Mouse (Mus musculus) heart, embryonic 11.5 days (tissue): ENCODE results near the gene Fmo4. TPM values are rescaled to one million over a fixed set of nuclear protein-coding genes. Genes with fewer than 3 reads are reported as not detected.

Source experiments
- ATAC-seq: fragments of 200-750 bp; cut with Nextera tagmentation; replicated peaks from 2 replicates; pipeline ENCODE4 v1.8.0; 2017; ENCODE audit warnings: moderate library complexity; ENCODE audit not compliant: insufficient number of reproducible peaks, low FRiP score, low TSS enrichment
- H3K27ac ChIP-seq: fragments of 300-500 bp; sonication (generic); 2 replicates; pipeline ENCODE4 v1.5.1; 2014; ENCODE audit warnings: mild to moderate bottlenecking, low read depth, low read length
- H3K27me3 ChIP-seq: fragments of 300-500 bp; sonication (generic); 2 replicates; pipeline ENCODE4 v1.6.1; 2014; ENCODE audit warnings: mild to moderate bottlenecking, low read length, mixed read lengths; ENCODE audit not compliant: control insufficient read depth, insufficient read depth
- H3K36me3 ChIP-seq: fragments of 300-500 bp; sonication (generic); 2 replicates; pipeline ENCODE4 v1.6.1; 2014; ENCODE audit warnings: mild to moderate bottlenecking, low read length, moderate library complexity, mixed read lengths; ENCODE audit not compliant: control insufficient read depth, insufficient read depth
- H3K4me1 ChIP-seq: fragments of 300-500 bp; sonication (generic); 2 replicates; pipeline ENCODE4 v1.6.1; 2014; ENCODE audit warnings: low read length; ENCODE audit not compliant: control insufficient read depth, insufficient read depth
- H3K4me2 ChIP-seq: fragments of 300-500 bp; sonication (generic); 2 replicates; pipeline ENCODE4 v1.6.1; 2014; ENCODE audit warnings: mild to moderate bottlenecking, moderate library complexity
- H3K4me3 ChIP-seq: fragments of 300-500 bp; sonication (generic); 2 replicates; pipeline ENCODE4 v1.5.1; 2014; ENCODE audit warnings: low read depth, low read length
- H3K9ac ChIP-seq: fragments of 300-500 bp; sonication (generic); 2 replicates; pipeline ENCODE4 v1.6.1; 2014; ENCODE audit warnings: mild to moderate bottlenecking, low read depth, low read length, moderate library complexity
- H3K9me3 ChIP-seq: fragments of 300-500 bp; sonication (generic); replicated peaks from 2 replicates; pipeline ENCODE4 v1.6.1; 2016; ENCODE audit warnings: low read length; ENCODE audit not compliant: control insufficient read depth
- WGBS: fragments of 180-500 bp; shearing (Covaris S2); extraction: QIAGEN DNeasy Blood & Tissue Kit; methylation state at CpG from one replicate; pipeline ENCODE4 v1.1.7; 2014; ENCODE audit not compliant: insufficient replicate concordance; 5-methylcytosine and 5-hydroxymethylcytosine counted together
- polyA plus RNA-seq: library from polyadenylated mRNA; unstranded; fragments of >200 nt; fragmentation: Nextera tagmentation; extraction: Ambion mirVana; gene quantifications from 2 replicates; pipeline ENCODE4 v1.2.1, GENCODE M21; 2014

Fmo4 gene
- polyA plus RNA-seq, 1 experiment from 2014 or later: not detected

- no peaks in the 10 kb centered on the region for H3K36me3 ChIP-seq
- ATAC-seq: no peak
- no peak overlapping the region for H3K27ac ChIP-seq
- no peaks in the 10 kb centered on the region for H3K27me3 ChIP-seq
- no peak overlapping the region for H3K9ac ChIP-seq
- no peak overlapping the region for H3K4me2 ChIP-seq
- no peaks in the 10 kb centered on the region for H3K4me1 ChIP-seq
- no peaks in the 10 kb centered on the region for H3K9me3 ChIP-seq
- H3K4me3 ChIP-seq: no peak overlapping the region
- WGBS: 87% methylated on average over 9 of the region's 9 CpGs
These were observed 26.4 kb upstream of the Fmo4 start for GRCm38 (mm10) chr1:162840211-162840610.

GRCm38 (mm10) chr1:162838976-162839375 lies 25.2 kb upstream of the Fmo4 start:
- no peaks in the 10 kb centered on the region for H3K36me3 ChIP-seq
- H3K27ac ChIP-seq: no peak overlapping the region
- no peaks in the 10 kb centered on the region for H3K9me3 ChIP-seq
- H3K4me1 ChIP-seq: no peaks in the 10 kb centered on the region
- H3K9ac ChIP-seq: no peak overlapping the region
- WGBS: 88% methylated on average over 6 of the region's 6 CpGs
- ATAC-seq: no peak
- H3K27me3 ChIP-seq: no peaks in the 10 kb centered on the region
- no peak overlapping the region for H3K4me2 ChIP-seq
- no peak overlapping the region for H3K4me3 ChIP-seq

- Histone ChIP-seq H3K36me3 (no peaks in the 10 kb centered on the region), H3K27ac (no peak overlapping the region), H3K9me3 (no peaks in the 10 kb centered on the region), H3K4me1 (no peaks in the 10 kb centered on the region), H3K9ac (no peak overlapping the region), H3K4me2 (no peak overlapping the region), H3K4me3 (no peak overlapping the region), H3K27me3 (no peaks in the 10 kb centered on the region)
- no peak for ATAC-seq
- WGBS: 79% methylated on average over 5 of the region's 5 CpGs
These were observed 20.6 kb upstream of the Fmo4 start for GRCm38 (mm10) chr1:162834342-162834741.

GRCm38 (mm10) chr1:162832574-162832953 lies 18.8 kb upstream of the Fmo4 start:
- no peaks in the 10 kb centered on the region for H3K36me3 ChIP-seq
- H3K4me1 ChIP-seq: no peaks in the 10 kb centered on the region
- no peaks in the 10 kb centered on the region for H3K27me3 ChIP-seq

GRCm38 (mm10) chr1:162831838-162832573 lies 18.2 kb upstream of the Fmo4 start:
- no peaks in the 10 kb centered on the region for H3K36me3 ChIP-seq
- H3K4me2 ChIP-seq: peak overlapping the region; percentile 5
- ATAC-seq: no peak
- H3K27me3 ChIP-seq: no peaks in the 10 kb centered on the region
- H3K4me3 ChIP-seq: no peak overlapping the region
- WGBS: 11% methylated on average over 5 of the region's 5 CpGs
- no peak overlapping the region for H3K9ac ChIP-seq
- H3K9me3 ChIP-seq: no peaks in the 10 kb centered on the region
- no peaks in the 10 kb centered on the region for H3K4me1 ChIP-seq
- no peak overlapping the region for H3K27ac ChIP-seq

More at GRCm38 (mm10) chr1:162832574-162832953, 18.8 kb upstream of the Fmo4 start:
- Histone ChIP-seq H3K4me2 (peak overlapping the region; percentile 5; the same call in 1 of the 2 replicates), H3K9me3 (no peaks in the 10 kb centered on the region), H3K27ac (no peak overlapping the region), H3K4me3 (no peak overlapping the region), H3K9ac (no peak overlapping the region)
- no peak for ATAC-seq
- 57% methylated on average over 5 of the region's 5 CpGs for WGBS

- H3K36me3 ChIP-seq: no peaks in the 10 kb centered on the region
- no peaks in the 10 kb centered on the region for H3K4me1 ChIP-seq
- H3K4me2 ChIP-seq: no peak overlapping the region
- no peak overlapping the region for H3K27ac ChIP-seq
- WGBS: 87% methylated on average over 5 of the region's 5 CpGs
- no peak overlapping the region for H3K9ac ChIP-seq
- ATAC-seq: no peak
- no peaks in the 10 kb centered on the region for H3K27me3 ChIP-seq
- H3K4me3 ChIP-seq: no peak overlapping the region
- H3K9me3 ChIP-seq: no peaks in the 10 kb centered on the region
These were observed 5.5 kb upstream of the Fmo4 start for GRCm38 (mm10) chr1:162819280-162819679.

- Histone ChIP-seq H3K4me3 (no peak overlapping the region), H3K4me1 (no peaks in the 10 kb centered on the region), H3K4me2 (no peak overlapping the region), H3K9me3 (no peaks in the 10 kb centered on the region), H3K36me3 (no peaks in the 10 kb centered on the region), H3K27ac (no peak overlapping the region), H3K9ac (no peak overlapping the region), H3K27me3 (no peaks in the 10 kb centered on the region)
- WGBS: 83% methylated on average over 10 of the region's 10 CpGs
- no peak for ATAC-seq
These were observed 1.8 kb upstream of the Fmo4 start for GRCm38 (mm10) chr1:162815381-162816127.

GRCm38 (mm10) chr1:162814932-162815331 lies 1.2 kb upstream of the Fmo4 start:
- H3K27ac ChIP-seq: no peak overlapping the region
- H3K4me2 ChIP-seq: no peak overlapping the region
- no peaks in the 10 kb centered on the region for H3K4me1 ChIP-seq
- H3K36me3 ChIP-seq: no peaks in the 10 kb centered on the region
- no peaks in the 10 kb centered on the region for H3K9me3 ChIP-seq
- H3K27me3 ChIP-seq: no peaks in the 10 kb centered on the region
- whole genome bisulfite sequencing: 71% methylated on average over 4 of the region's 4 CpGs
- no peak for ATAC-seq
- H3K9ac ChIP-seq: no peak overlapping the region
- H3K4me3 ChIP-seq: no peak overlapping the region
